Mouse (Mus musculus): ENCODE measurements around the gene Mex3b. TPM values are rescaled to one million over a fixed set of nuclear protein-coding genes. Genes with fewer than 3 reads are reported as not detected.

The Mex3b gene
- polyA plus RNA-seq, 1 experiment: 0.01 TPM

GRCm38 (mm10) chr7:82864991-82865771, 2.0 kb upstream of the Mex3b start:
- TF ChIP-seq GATA1 (IDR thresholded peaks at IDR 0.05; ENCODE audit: low read length): no peak
- no peak for TF ChIP-seq TAL1 (IDR thresholded peaks at IDR 0.05; ENCODE audit: low read length)
- Histone ChIP-seq H3K4me3 (replicated peaks) (peak overlapping the region; percentile 65), H3K9me3 (ENCODE audit: control insufficient read depth, low read length) (peaks cover 8% of the 10 kb centered on the region; the same call in 1 of the 2 replicates), H3K36me3 (ENCODE audit: control insufficient read depth) (no peaks in the 10 kb centered on the region), H3K27me3 (ENCODE audit: control insufficient read depth) (peaks cover 66% of the 10 kb centered on the region), H3K4me1 (ENCODE audit: control insufficient read depth) (peaks cover 39% of the 10 kb centered on the region)

GRCm38 (mm10) chr7:82865834-82866485, 1.2 kb upstream of the Mex3b start:
- no peak for TF ChIP-seq GATA1 (IDR thresholded peaks at IDR 0.05; ENCODE audit: low read length)
- TF ChIP-seq TAL1 (IDR thresholded peaks at IDR 0.05; ENCODE audit: low read length): no peak
- peaks cover 39% of the 10 kb centered on the region for H3K4me1 ChIP-seq (ENCODE audit: control insufficient read depth)
- peaks cover 69% of the 10 kb centered on the region for H3K27me3 ChIP-seq (ENCODE audit: control insufficient read depth)
- H3K4me3 ChIP-seq (replicated peaks): peak overlapping the region; percentile 65
- peaks cover 8% of the 10 kb centered on the region; the same call in 1 of the 2 replicates for H3K9me3 ChIP-seq (ENCODE audit: control insufficient read depth, low read length)
- no peaks in the 10 kb centered on the region for H3K36me3 ChIP-seq (ENCODE audit: control insufficient read depth)

- Histone ChIP-seq H3K4me1 (ENCODE audit: control insufficient read depth) (peaks cover 39% of the 10 kb centered on the region), H3K36me3 (ENCODE audit: control insufficient read depth) (no peaks in the 10 kb centered on the region), H3K27me3 (ENCODE audit: control insufficient read depth) (peaks cover 69% of the 10 kb centered on the region), H3K9me3 (ENCODE audit: control insufficient read depth, low read length) (peaks cover 8% of the 10 kb centered on the region; the same call in 1 of the 2 replicates), H3K4me3 (replicated peaks) (peak overlapping the region; percentile 65)
- TF ChIP-seq TAL1 (IDR thresholded peaks at IDR 0.05; ENCODE audit: low read length) (no peak), GATA1 (IDR thresholded peaks at IDR 0.05; ENCODE audit: low read length) (no peak)
Observed at GRCm38 (mm10) chr7:82866486-82867270, 455 bp upstream of the Mex3b start.

GRCm38 (mm10) chr7:82868309-82869230, 1.4 kb downstream of the Mex3b start:
- no peak for TF ChIP-seq GATA1 (IDR thresholded peaks at IDR 0.05; ENCODE audit: low read length)
- TF ChIP-seq TAL1 (IDR thresholded peaks at IDR 0.05; ENCODE audit: low read length): no peak
- H3K27me3 ChIP-seq (ENCODE audit: control insufficient read depth): peaks cover 66% of the 10 kb centered on the region
- peaks cover 39% of the 10 kb centered on the region for H3K4me1 ChIP-seq (ENCODE audit: control insufficient read depth)
- peak overlapping the region; percentile 65 for H3K4me3 ChIP-seq (replicated peaks)
- peaks cover 8% of the 10 kb centered on the region; the same call in 1 of the 2 replicates for H3K9me3 ChIP-seq (ENCODE audit: control insufficient read depth, low read length)
- H3K36me3 ChIP-seq (ENCODE audit: control insufficient read depth): no peaks in the 10 kb centered on the region

GRCm38 (mm10) chr7:82869231-82870147, 2.4 kb downstream of the Mex3b start:
- H3K4me1 ChIP-seq (ENCODE audit: control insufficient read depth): peaks cover 39% of the 10 kb centered on the region
- peaks cover 60% of the 10 kb centered on the region for H3K27me3 ChIP-seq (ENCODE audit: control insufficient read depth)
- H3K4me3 ChIP-seq (replicated peaks): peak overlapping the region; percentile 17
- no peaks in the 10 kb centered on the region for H3K36me3 ChIP-seq (ENCODE audit: control insufficient read depth)
- TF ChIP-seq GATA1 (IDR thresholded peaks at IDR 0.05; ENCODE audit: low read length) (no peak), TAL1 (IDR thresholded peaks at IDR 0.05; ENCODE audit: low read length) (no peak)
- H3K9me3 ChIP-seq (ENCODE audit: control insufficient read depth, low read length): peaks cover 8% of the 10 kb centered on the region; the same call in 1 of the 2 replicates

- Histone ChIP-seq H3K9me3 (ENCODE audit: control insufficient read depth, low read length) (peaks cover 8% of the 10 kb centered on the region; the same call in 1 of the 2 replicates), H3K36me3 (ENCODE audit: control insufficient read depth) (no peaks in the 10 kb centered on the region), H3K27me3 (ENCODE audit: control insufficient read depth) (peaks cover 53% of the 10 kb centered on the region), H3K4me1 (ENCODE audit: control insufficient read depth) (peaks cover 39% of the 10 kb centered on the region), H3K4me3 (replicated peaks) (peak overlapping the region; percentile 17)
- TF ChIP-seq GATA1 (IDR thresholded peaks at IDR 0.05; ENCODE audit: low read length) (no peak), TAL1 (IDR thresholded peaks at IDR 0.05; ENCODE audit: low read length) (no peak)
Observed at GRCm38 (mm10) chr7:82870148-82870513, 3.0 kb downstream of the Mex3b start.

GRCm38 (mm10) chr7:82876551-82876950, 9.4 kb downstream of the Mex3b start:
- Histone ChIP-seq H3K4me3 (replicated peaks) (no peak overlapping the region), H3K36me3 (ENCODE audit: control insufficient read depth) (no peaks in the 10 kb centered on the region), H3K27me3 (ENCODE audit: control insufficient read depth) (no peaks in the 10 kb centered on the region), H3K9me3 (ENCODE audit: control insufficient read depth, low read length) (no peaks in the 10 kb centered on the region), H3K4me1 (ENCODE audit: control insufficient read depth) (no peaks in the 10 kb centered on the region)
- TF ChIP-seq TAL1 (IDR thresholded peaks at IDR 0.05; ENCODE audit: low read length) (no peak), GATA1 (IDR thresholded peaks at IDR 0.05; ENCODE audit: low read length) (no peak)
